Mouse (Mus musculus) midbrain, postnatal 0 days (tissue): ENCODE measurements around the gene Wnt5b. TPM values are rescaled to one million over a fixed set of nuclear protein-coding genes. Genes with fewer than 3 reads are reported as not detected.

Experiments
- ATAC-seq: fragments of 200-750 bp; cut with Nextera tagmentation; 2 replicates; pipeline ENCODE4 v1.8.0; 2017; ENCODE audit warnings: moderate number of reproducible peaks, mild to moderate bottlenecking, moderate TSS enrichment, moderate library complexity; ENCODE audit not compliant: low FRiP score
- DNase-seq: peaks from one replicate; pipeline ENCODE4 v3.0.0-alpha.2; 2015; ENCODE audit warnings: low spot score
- H3K27ac ChIP-seq: fragments of 300-500 bp; sonication (generic); 2 replicates; pipeline ENCODE4 v1.5.1; 2014; ENCODE audit warnings: low read depth, mild to moderate bottlenecking, low read length, mixed read lengths
- H3K27me3 ChIP-seq: fragments of 300-500 bp; sonication (generic); 2 replicates; pipeline ENCODE4 v1.6.1; 2014; ENCODE audit warnings: low read length, control low read depth, mixed read lengths; ENCODE audit not compliant: insufficient read depth
- H3K36me3 ChIP-seq: fragments of 300-500 bp; sonication (generic); 2 replicates; pipeline ENCODE4 v1.6.1; 2014; ENCODE audit warnings: low read length, control low read depth, mixed read lengths; ENCODE audit not compliant: insufficient read depth
- H3K4me1 ChIP-seq: fragments of 300-500 bp; sonication (generic); 2 replicates; pipeline ENCODE4 v1.6.1; 2014; ENCODE audit warnings: mild to moderate bottlenecking, control low read depth, antibody characterized with exemption, low read length, mixed read lengths; ENCODE audit not compliant: insufficient read depth
- H3K4me2 ChIP-seq: fragments of 300-500 bp; sonication (generic); 2 replicates; pipeline ENCODE4 v1.6.1; 2014; ENCODE audit warnings: low read depth, mild to moderate bottlenecking, low read length, mixed read lengths; ENCODE audit not compliant: poor library complexity, severe bottlenecking
- H3K4me3 ChIP-seq: fragments of 300-500 bp; sonication (generic); 2 replicates; pipeline ENCODE4 v1.5.1; 2014; ENCODE audit warnings: low read depth, mild to moderate bottlenecking, low read length, moderate library complexity
- H3K9ac ChIP-seq: fragments of 300-500 bp; sonication (generic); replicated peaks from 2 replicates; pipeline ENCODE4 v1.6.1; 2014; ENCODE audit warnings: mild to moderate bottlenecking, low read length, moderate library complexity, mixed read lengths; ENCODE audit not compliant: poor library complexity, severe bottlenecking
- H3K9me3 ChIP-seq: fragments of 300-500 bp; sonication (generic); 2 replicates; pipeline ENCODE4 v1.6.1; 2016; ENCODE audit warnings: low read length, control low read depth
- CTCF ChIP-seq: IDR thresholded peaks from 2 replicates; pipeline ENCODE4 v1.5.1; 2016; ENCODE audit warnings: antibody characterized with exemption, mild to moderate bottlenecking
- WGBS: fragments of 180-500 bp; shearing (Covaris S2); extraction: QIAGEN DNeasy Blood & Tissue Kit; methylation state at CpG from one replicate; pipeline ENCODE4 v1.1.7; 2014; 5-methylcytosine and 5-hydroxymethylcytosine counted together
- polyA plus RNA-seq: library from polyadenylated mRNA; unstranded; fragments of >200 nt; fragmentation: Nextera tagmentation; extraction: Ambion mirVana; gene quantifications from 2 replicates; pipeline ENCODE4 v1.2.1, GENCODE M21; 2015
- total RNA-seq: library from RNA; depleted of rRNA; stranded (reverse); fragments of >200 nt; gene quantifications from 2 replicates; pipeline ENCODE4 v1.2.3, GENCODE M21; 2014

Wnt5b gene
- total and polyA plus RNA-seq, 2 experiments from 2014 or later, result 1.6 to 2.1 TPM

- DNase-seq, result no peak
- Histone ChIP-seq H3K36me3 (no peaks in the 10 kb centered on the region), H3K9ac (no peak overlapping the region), H3K4me3 (no peak overlapping the region), H3K9me3 (no peaks in the 10 kb centered on the region), H3K4me1 (no peaks in the 10 kb centered on the region), H3K4me2 (no peak overlapping the region), H3K27me3 (no peaks in the 10 kb centered on the region), H3K27ac (no peak overlapping the region)
- TF ChIP-seq CTCF, result no peak
- 78% methylated on average over 5 of the region's 5 CpGs for WGBS
- ATAC-seq, result no peak
These were observed 147.9 kb downstream of the Wnt5b start for GRCm38 (mm10) chr6:119396309-119396634.

GRCm38 (mm10) chr6:119395421-119396308 is 148.5 kb downstream of the Wnt5b start:
- no peaks in the 10 kb centered on the region for H3K27me3 ChIP-seq
- 89% methylated on average over 14 of the region's 14 CpGs for WGBS
- TF ChIP-seq CTCF, result no peak
- no peak overlapping the region for H3K9ac ChIP-seq
- H3K4me1 ChIP-seq, result no peaks in the 10 kb centered on the region
- H3K9me3 ChIP-seq, result no peaks in the 10 kb centered on the region
- H3K27ac ChIP-seq, result no peak overlapping the region
- DNase-seq (no peak), ATAC-seq (no peak)
- H3K36me3 ChIP-seq, result no peaks in the 10 kb centered on the region
- no peak overlapping the region for H3K4me2 ChIP-seq
- H3K4me3 ChIP-seq, result no peak overlapping the region

- no peaks in the 10 kb centered on the region for H3K9me3 ChIP-seq
These were observed 151.3 kb downstream of the Wnt5b start for GRCm38 (mm10) chr6:119392836-119393235.

GRCm38 (mm10) chr6:119390728-119391127 is 153.4 kb downstream of the Wnt5b start:
- ATAC-seq, result no peak
- WGBS, result 88% methylated on average over 4 of the region's 4 CpGs

More at GRCm38 (mm10) chr6:119392836-119393235, 151.3 kb downstream of the Wnt5b start:
- H3K4me1 ChIP-seq, result 0 out of 2 replicates have a peak, but pooled peaks cover 3% of the 10 kb centered on the region
- ATAC-seq (no peak), DNase-seq (no peak)
- TF ChIP-seq CTCF, result no peak
- H3K27ac ChIP-seq, result no peak overlapping the region
- H3K4me2 ChIP-seq, result no peak overlapping the region
- 86% methylated on average over 9 of the region's 9 CpGs for WGBS
- no peak overlapping the region for H3K9ac ChIP-seq
- no peaks in the 10 kb centered on the region for H3K36me3 ChIP-seq
- H3K4me3 ChIP-seq, result no peak overlapping the region
- no peaks in the 10 kb centered on the region for H3K27me3 ChIP-seq

GRCm38 (mm10) chr6:119389089-119389488 is 155.1 kb downstream of the Wnt5b start:
- ATAC-seq, result no peak
- peak overlapping the region; percentile 78 for H3K9ac ChIP-seq
- H3K27me3 ChIP-seq, result no peaks in the 10 kb centered on the region
- peak overlapping the region; percentile 86 for H3K4me3 ChIP-seq
- no peaks in the 10 kb centered on the region for H3K36me3 ChIP-seq
- WGBS, result 10% methylated on average over 10 of the region's 10 CpGs
- peak; percentile 20 for DNase-seq
- peak overlapping the region; percentile 52 for H3K4me2 ChIP-seq
- no peaks in the 10 kb centered on the region for H3K9me3 ChIP-seq
- peaks cover 11% of the 10 kb centered on the region; the same call in 1 of the 2 replicates for H3K4me1 ChIP-seq
- peak overlapping the region; percentile 90 for H3K27ac ChIP-seq
- no peak for TF ChIP-seq CTCF

More at GRCm38 (mm10) chr6:119390728-119391127, 153.4 kb downstream of the Wnt5b start:
- Histone ChIP-seq H3K9me3 (no peaks in the 10 kb centered on the region), H3K27ac (no peak overlapping the region), H3K4me2 (no peak overlapping the region), H3K27me3 (no peaks in the 10 kb centered on the region), H3K36me3 (no peaks in the 10 kb centered on the region), H3K4me3 (no peak overlapping the region), H3K9ac (no peak overlapping the region), H3K4me1 (peaks cover 11% of the 10 kb centered on the region; the same call in 1 of the 2 replicates)
- TF ChIP-seq CTCF, result no peak
- no peak for DNase-seq

- Histone ChIP-seq H3K9me3 (no peaks in the 10 kb centered on the region), H3K4me3 (peak overlapping the region; percentile 86), H3K9ac (peak overlapping the region; percentile 78), H3K4me1 (peaks cover 11% of the 10 kb centered on the region; the same call in 1 of the 2 replicates), H3K27ac (peak overlapping the region; percentile 90), H3K27me3 (no peaks in the 10 kb centered on the region), H3K4me2 (peak overlapping the region; percentile 52), H3K36me3 (no peaks in the 10 kb centered on the region)
- under 1% methylated on average over 43 of the region's 53 CpGs for WGBS
- no peak for TF ChIP-seq CTCF
- peak; percentile 99 for DNase-seq
- ATAC-seq, result peak; percentile 99
These were observed 155.5 kb downstream of the Wnt5b start for GRCm38 (mm10) chr6:119388650-119389012.
